Mouse (Mus musculus) liver, embryonic 11.5 days (tissue): ENCODE measurements around the gene Eif6. TPM values are rescaled to one million over a fixed set of nuclear protein-coding genes. Genes with fewer than 3 reads are reported as not detected.

Experiments used
- ATAC-seq: fragments of 200-750 bp; cut with Nextera tagmentation; replicated peaks from 2 replicates; pipeline ENCODE4 v1.8.0; 2017; ENCODE audit warnings: moderate number of reproducible peaks, mild to moderate bottlenecking, moderate TSS enrichment, moderate library complexity; ENCODE audit not compliant: low FRiP score
- DNase-seq: peaks from one replicate; pipeline ENCODE4 v3.0.0-alpha.2; 2017; ENCODE audit warnings: low spot score
- H3K27ac ChIP-seq: fragments of 300-500 bp; sonication (generic); 2 replicates; pipeline ENCODE4 v1.5.1; 2014; ENCODE audit warnings: mild to moderate bottlenecking, low read depth, low read length, control low read depth
- H3K27me3 ChIP-seq: fragments of 300-500 bp; sonication (generic); replicated peaks from 2 replicates; pipeline ENCODE4 v1.6.1; 2014; ENCODE audit warnings: low read length, mixed read lengths; ENCODE audit not compliant: control insufficient read depth, insufficient read depth
- H3K36me3 ChIP-seq: fragments of 300-500 bp; sonication (generic); 2 replicates; pipeline ENCODE4 v1.6.1; 2014; ENCODE audit warnings: mild to moderate bottlenecking, low read length, moderate library complexity, mixed read lengths; ENCODE audit not compliant: control insufficient read depth, insufficient read depth
- H3K4me1 ChIP-seq: fragments of 300-500 bp; sonication (generic); replicated peaks from 2 replicates; pipeline ENCODE4 v1.6.1; 2014; ENCODE audit warnings: low read length, mixed read lengths; ENCODE audit not compliant: control insufficient read depth, insufficient read depth
- H3K4me2 ChIP-seq: fragments of 300-500 bp; sonication (generic); 2 replicates; pipeline ENCODE4 v1.6.1; 2014; ENCODE audit warnings: mild to moderate bottlenecking, control low read depth, moderate library complexity
- H3K4me3 ChIP-seq: fragments of 300-500 bp; sonication (generic); 2 replicates; pipeline ENCODE4 v1.5.1; 2014; ENCODE audit warnings: low read depth, low read length, control low read depth
- H3K9ac ChIP-seq: fragments of 300-500 bp; sonication (generic); 2 replicates; pipeline ENCODE4 v1.6.1; 2014; ENCODE audit warnings: low read depth, low read length, control low read depth
- H3K9me3 ChIP-seq: fragments of 300-500 bp; sonication (generic); 2 replicates; pipeline ENCODE4 v1.6.1; 2016; ENCODE audit warnings: low read length, inconsistent platforms, mixed read lengths; ENCODE audit not compliant: control insufficient read depth
- WGBS: fragments of 180-500 bp; shearing (Covaris S2); extraction: QIAGEN DNeasy Blood & Tissue Kit; methylation state at CpG from one replicate; pipeline ENCODE4 v1.1.7; 2014; 5-methylcytosine and 5-hydroxymethylcytosine counted together
- polyA plus RNA-seq: library from polyadenylated mRNA; unstranded; fragments of >200 nt; fragmentation: Nextera tagmentation; extraction: Ambion mirVana; gene quantifications from 2 replicates; pipeline ENCODE4 v1.2.1, GENCODE M21; 2014

The Eif6 gene
- polyA plus RNA-seq, 1 experiment from 2014 or later: 243 TPM

GRCm38 (mm10) chr2:155787949-155788931, 38.5 kb downstream of the Eif6 start:
- H3K27me3 ChIP-seq: no peaks in the 10 kb centered on the region; the same call in 1 of the 2 replicates
- H3K9ac ChIP-seq: no peak overlapping the region
- H3K27ac ChIP-seq: no peak overlapping the region
- 57% methylated on average over 18 of the region's 18 CpGs for WGBS
- ATAC-seq: no peak
- no peaks in the 10 kb centered on the region for H3K4me1 ChIP-seq
- H3K4me3 ChIP-seq: no peak overlapping the region
- H3K4me2 ChIP-seq: no peak overlapping the region
- H3K36me3 ChIP-seq: no peaks in the 10 kb centered on the region
- no peak for DNase-seq
- H3K9me3 ChIP-seq: no peaks in the 10 kb centered on the region

GRCm38 (mm10) chr2:155786905-155787304, 39.8 kb downstream of the Eif6 start:
- ATAC-seq: no peak
- H3K4me2 ChIP-seq: no peak overlapping the region
- no peak overlapping the region for H3K9ac ChIP-seq
- no peaks in the 10 kb centered on the region for H3K36me3 ChIP-seq
- no peak overlapping the region for H3K4me3 ChIP-seq
- H3K27me3 ChIP-seq: no peaks in the 10 kb centered on the region; the same call in 1 of the 2 replicates
- 44% methylated on average over 5 of the region's 5 CpGs for WGBS
- no peak overlapping the region for H3K27ac ChIP-seq
- H3K4me1 ChIP-seq: no peaks in the 10 kb centered on the region
- H3K9me3 ChIP-seq: no peaks in the 10 kb centered on the region
- no peak for DNase-seq

GRCm38 (mm10) chr2:155784534-155784933, 42.2 kb downstream of the Eif6 start:
- no peaks in the 10 kb centered on the region for H3K36me3 ChIP-seq
- H3K9ac ChIP-seq: no peak overlapping the region
- H3K27ac ChIP-seq: no peak overlapping the region
- H3K27me3 ChIP-seq: no peaks in the 10 kb centered on the region; the same call in 1 of the 2 replicates
- ATAC-seq: no peak
- no peak overlapping the region for H3K4me3 ChIP-seq
- H3K9me3 ChIP-seq: no peaks in the 10 kb centered on the region
- no peak overlapping the region for H3K4me2 ChIP-seq
- no peak for DNase-seq
- 70% methylated on average over 6 of the region's 6 CpGs for WGBS
- no peaks in the 10 kb centered on the region for H3K4me1 ChIP-seq

GRCm38 (mm10) chr2:155779506-155779905, 47.2 kb downstream of the Eif6 start:
- Histone ChIP-seq H3K4me1 (peaks cover 5% of the 10 kb centered on the region), H3K4me2 (no peak overlapping the region), H3K9me3 (no peaks in the 10 kb centered on the region), H3K9ac (no peak overlapping the region), H3K36me3 (no peaks in the 10 kb centered on the region), H3K27ac (no peak overlapping the region), H3K27me3 (peaks cover 37% of the 10 kb centered on the region), H3K4me3 (no peak overlapping the region)
- WGBS: 74% methylated on average over 3 of the region's 3 CpGs
- no peak for DNase-seq
- ATAC-seq: no peak

- H3K27me3 ChIP-seq: peaks cover 41% of the 10 kb centered on the region
Observed at GRCm38 (mm10) chr2:155779066-155779465, 47.7 kb downstream of the Eif6 start.

GRCm38 (mm10) chr2:155778004-155778403, 48.7 kb downstream of the Eif6 start:
- Histone ChIP-seq H3K4me1 (peaks cover 5% of the 10 kb centered on the region), H3K4me2 (no peak overlapping the region), H3K27ac (no peak overlapping the region), H3K36me3 (no peaks in the 10 kb centered on the region), H3K4me3 (no peak overlapping the region), H3K9me3 (no peaks in the 10 kb centered on the region), H3K27me3 (peaks cover 52% of the 10 kb centered on the region), H3K9ac (no peak overlapping the region)
- ATAC-seq: no peak
- no peak for DNase-seq
- WGBS: 57% methylated on average over 6 of the region's 6 CpGs

More at GRCm38 (mm10) chr2:155779066-155779465, 47.7 kb downstream of the Eif6 start:
- Histone ChIP-seq H3K4me1 (peaks cover 5% of the 10 kb centered on the region), H3K9me3 (no peaks in the 10 kb centered on the region), H3K36me3 (no peaks in the 10 kb centered on the region), H3K9ac (no peak overlapping the region), H3K4me2 (no peak overlapping the region), H3K4me3 (no peak overlapping the region), H3K27ac (no peak overlapping the region)
- WGBS: 54% methylated on average over 7 of the region's 7 CpGs
- ATAC-seq (no peak), DNase-seq (no peak)

- H3K4me2 ChIP-seq: no peak overlapping the region
- H3K9ac ChIP-seq: no peak overlapping the region
- peaks cover 5% of the 10 kb centered on the region for H3K4me1 ChIP-seq
- H3K9me3 ChIP-seq: no peaks in the 10 kb centered on the region
- H3K27ac ChIP-seq: no peak overlapping the region
- H3K4me3 ChIP-seq: no peak overlapping the region
- DNase-seq (no peak), ATAC-seq (no peak)
- no peaks in the 10 kb centered on the region for H3K36me3 ChIP-seq
- WGBS: 80% methylated on average over 4 of the region's 4 CpGs
- H3K27me3 ChIP-seq: peaks cover 56% of the 10 kb centered on the region
Observed at GRCm38 (mm10) chr2:155777688-155777985, 49.1 kb downstream of the Eif6 start.

GRCm38 (mm10) chr2:155776824-155777687, 49.7 kb downstream of the Eif6 start:
- DNase-seq (no peak), ATAC-seq (no peak)
- Histone ChIP-seq H3K9ac (no peak overlapping the region), H3K36me3 (no peaks in the 10 kb centered on the region), H3K4me1 (peaks cover 5% of the 10 kb centered on the region), H3K27ac (no peak overlapping the region), H3K9me3 (no peaks in the 10 kb centered on the region), H3K27me3 (peaks cover 59% of the 10 kb centered on the region), H3K4me3 (no peak overlapping the region), H3K4me2 (no peak overlapping the region)
- WGBS: 65% methylated on average over 10 of the region's 10 CpGs
